Mouse (Mus musculus): ENCODE measurements around the gene Gm6217. TPM values are rescaled to one million over a fixed set of nuclear protein-coding genes. Genes with fewer than 3 reads are reported as not detected.
"Not testable (repeated sequence)": the region's sequence is repeated elsewhere in the genome, so short reads cannot be mapped to it uniquely, and the experiment has no call there.

Gm6217 gene
- not detected in 2 replicates for polyA plus RNA-seq (2012; rRNA removed)

GRCm38 (mm10) chr1:82931326-82931725 is at the start of gene Gm6217:
Gm6217 (minus strand) TSS chr1:82931399.
- H3K27ac ChIP-seq (ENCODE audit: insufficient read depth, low read depth, low read length); H3K36me3 ChIP-seq (ENCODE audit: control insufficient read depth, insufficient read depth, low read length); H3K4me3 ChIP-seq (ENCODE audit: low read depth, low read length); H3K4me1 ChIP-seq (ENCODE audit: control insufficient read depth, insufficient read depth, insufficient read length, low read length); H3K27me3 ChIP-seq (ENCODE audit: control insufficient read depth, insufficient read depth, low read length): not testable (repeated sequence)
- no CpG with 5 or more reads among the region's 6 CpGs for WGBS

GRCm38 (mm10) chr1:82977840-82978239 is 46.6 kb upstream of the Gm6217 start:
- Histone ChIP-seq H3K4me1 (ENCODE audit: control insufficient read depth, insufficient read depth, insufficient read length, low read length) (peaks cover 12% of the 10 kb centered on the region; the same call in 1 of the 2 replicates), H3K27ac (ENCODE audit: insufficient read depth, low read depth, low read length) (no peak overlapping the region), H3K36me3 (ENCODE audit: control insufficient read depth, insufficient read depth, low read length) (no peaks in the 10 kb centered on the region), H3K27me3 (ENCODE audit: control insufficient read depth, insufficient read depth, low read length) (no peaks in the 10 kb centered on the region), H3K4me3 (ENCODE audit: low read depth, low read length) (no peak overlapping the region)
- no peak for TF ChIP-seq CTCF (IDR thresholded peaks at IDR 0.05; ENCODE audit: extremely low read depth, insufficient read length, insufficient replicate concordance, low read depth, low read length)
- no peak for TF ChIP-seq POLR2A (IDR thresholded peaks at IDR 0.05; ENCODE audit: low read depth, low read length)

- Histone ChIP-seq H3K4me3 (ENCODE audit: low read depth, low read length) (no peak overlapping the region), H3K27me3 (ENCODE audit: control insufficient read depth, insufficient read depth, low read length) (no peaks in the 10 kb centered on the region), H3K27ac (ENCODE audit: insufficient read depth, low read depth, low read length) (no peak overlapping the region), H3K36me3 (ENCODE audit: control insufficient read depth, insufficient read depth, low read length) (no peaks in the 10 kb centered on the region), H3K4me1 (ENCODE audit: control insufficient read depth, insufficient read depth, insufficient read length, low read length) (peaks cover 12% of the 10 kb centered on the region; the same call in 1 of the 2 replicates)
- no peak for TF ChIP-seq POLR2A (IDR thresholded peaks at IDR 0.05; ENCODE audit: low read depth, low read length)
- no peak for TF ChIP-seq CTCF (IDR thresholded peaks at IDR 0.05; ENCODE audit: extremely low read depth, insufficient read length, insufficient replicate concordance, low read depth, low read length)
- 64% methylated on average over 5 of the region's 5 CpGs for WGBS
Observed at GRCm38 (mm10) chr1:82975750-82976149, 44.6 kb upstream of the Gm6217 start.

- H3K27me3 ChIP-seq (ENCODE audit: control insufficient read depth, insufficient read depth, low read length), result no peaks in the 10 kb centered on the region
- TF ChIP-seq CTCF (IDR thresholded peaks at IDR 0.05; ENCODE audit: extremely low read depth, insufficient read length, insufficient replicate concordance, low read depth, low read length) (no peak), POLR2A (IDR thresholded peaks at IDR 0.05; ENCODE audit: low read depth, low read length) (no peak)
- H3K27ac ChIP-seq (ENCODE audit: insufficient read depth, low read depth, low read length), result no peak overlapping the region
- H3K36me3 ChIP-seq (ENCODE audit: control insufficient read depth, insufficient read depth, low read length), result no peaks in the 10 kb centered on the region
- 30% methylated on average over 9 of the region's 9 CpGs for WGBS
- H3K4me1 ChIP-seq (ENCODE audit: control insufficient read depth, insufficient read depth, insufficient read length, low read length), result peaks cover 10% of the 10 kb centered on the region; the same call in 1 of the 2 replicates
- H3K4me3 ChIP-seq (ENCODE audit: low read depth, low read length), result no peak overlapping the region
Observed at GRCm38 (mm10) chr1:82974342-82974741, 43.1 kb upstream of the Gm6217 start.

- TF ChIP-seq CTCF (IDR thresholded peaks at IDR 0.05; ENCODE audit: extremely low read depth, insufficient read length, insufficient replicate concordance, low read depth, low read length) (no peak), POLR2A (IDR thresholded peaks at IDR 0.05; ENCODE audit: low read depth, low read length) (no peak)
- WGBS, result 46% methylated on average over 6 of the region's 6 CpGs
- H3K27ac ChIP-seq (ENCODE audit: insufficient read depth, low read depth, low read length), result no peak overlapping the region
Observed at GRCm38 (mm10) chr1:82973901-82974300, 42.7 kb upstream of the Gm6217 start.

GRCm38 (mm10) chr1:82973244-82973643 is 42.0 kb upstream of the Gm6217 start:
- Histone ChIP-seq H3K27ac (ENCODE audit: insufficient read depth, low read depth, low read length) (no peak overlapping the region), H3K36me3 (ENCODE audit: control insufficient read depth, insufficient read depth, low read length) (no peaks in the 10 kb centered on the region), H3K4me3 (ENCODE audit: low read depth, low read length) (no peak overlapping the region), H3K27me3 (ENCODE audit: control insufficient read depth, insufficient read depth, low read length) (no peaks in the 10 kb centered on the region), H3K4me1 (ENCODE audit: control insufficient read depth, insufficient read depth, insufficient read length, low read length) (peaks cover 10% of the 10 kb centered on the region; the same call in 1 of the 2 replicates)
- 83% methylated on average over 1 of the region's 1 CpGs for WGBS
- TF ChIP-seq CTCF (IDR thresholded peaks at IDR 0.05; ENCODE audit: extremely low read depth, insufficient read length, insufficient replicate concordance, low read depth, low read length), result no peak
- TF ChIP-seq POLR2A (IDR thresholded peaks at IDR 0.05; ENCODE audit: low read depth, low read length), result no peak

More at GRCm38 (mm10) chr1:82973901-82974300, 42.7 kb upstream of the Gm6217 start:
- H3K4me1 ChIP-seq (ENCODE audit: control insufficient read depth, insufficient read depth, insufficient read length, low read length), result peaks cover 10% of the 10 kb centered on the region; the same call in 1 of the 2 replicates
- no peak overlapping the region for H3K4me3 ChIP-seq (ENCODE audit: low read depth, low read length)
- H3K36me3 ChIP-seq (ENCODE audit: control insufficient read depth, insufficient read depth, low read length), result no peaks in the 10 kb centered on the region
- H3K27me3 ChIP-seq (ENCODE audit: control insufficient read depth, insufficient read depth, low read length), result no peaks in the 10 kb centered on the region

GRCm38 (mm10) chr1:82972046-82972445 is 40.8 kb upstream of the Gm6217 start:
- no peaks in the 10 kb centered on the region for H3K27me3 ChIP-seq (ENCODE audit: control insufficient read depth, insufficient read depth, low read length)
- TF ChIP-seq CTCF (IDR thresholded peaks at IDR 0.05; ENCODE audit: extremely low read depth, insufficient read length, insufficient replicate concordance, low read depth, low read length) (no peak), POLR2A (IDR thresholded peaks at IDR 0.05; ENCODE audit: low read depth, low read length) (no peak)
- peaks cover 10% of the 10 kb centered on the region; the same call in 1 of the 2 replicates for H3K4me1 ChIP-seq (ENCODE audit: control insufficient read depth, insufficient read depth, insufficient read length, low read length)
- H3K4me3 ChIP-seq (ENCODE audit: low read depth, low read length), result no peak overlapping the region
- no peak overlapping the region for H3K27ac ChIP-seq (ENCODE audit: insufficient read depth, low read depth, low read length)
- no peaks in the 10 kb centered on the region for H3K36me3 ChIP-seq (ENCODE audit: control insufficient read depth, insufficient read depth, low read length)
- 44% methylated on average over 4 of the region's 4 CpGs for WGBS

- Histone ChIP-seq H3K4me1 (ENCODE audit: control insufficient read depth, insufficient read depth, insufficient read length, low read length) (no peaks in the 10 kb centered on the region), H3K27me3 (ENCODE audit: control insufficient read depth, insufficient read depth, low read length) (no peaks in the 10 kb centered on the region), H3K27ac (ENCODE audit: insufficient read depth, low read depth, low read length) (no peak overlapping the region), H3K4me3 (ENCODE audit: low read depth, low read length) (no peak overlapping the region), H3K36me3 (ENCODE audit: control insufficient read depth, insufficient read depth, low read length) (no peaks in the 10 kb centered on the region)
- TF ChIP-seq POLR2A (IDR thresholded peaks at IDR 0.05; ENCODE audit: low read depth, low read length), result no peak
- no peak for TF ChIP-seq CTCF (IDR thresholded peaks at IDR 0.05; ENCODE audit: extremely low read depth, insufficient read length, insufficient replicate concordance, low read depth, low read length)
- WGBS, result 74% methylated on average over 3 of the region's 3 CpGs
Observed at GRCm38 (mm10) chr1:82966413-82966812, 35.2 kb upstream of the Gm6217 start.

Data from small intestine, adult 2 months (tissue).